Mouse (Mus musculus): ENCODE measurements around the gene Gabrr1. TPM values are rescaled to one million over a fixed set of nuclear protein-coding genes. Genes with fewer than 3 reads are reported as not detected.

The Gabrr1 gene
- polyA plus RNA-seq (2012; rRNA removed), result 0.40 and 0.49 TPM in 2 replicates

DNA sequence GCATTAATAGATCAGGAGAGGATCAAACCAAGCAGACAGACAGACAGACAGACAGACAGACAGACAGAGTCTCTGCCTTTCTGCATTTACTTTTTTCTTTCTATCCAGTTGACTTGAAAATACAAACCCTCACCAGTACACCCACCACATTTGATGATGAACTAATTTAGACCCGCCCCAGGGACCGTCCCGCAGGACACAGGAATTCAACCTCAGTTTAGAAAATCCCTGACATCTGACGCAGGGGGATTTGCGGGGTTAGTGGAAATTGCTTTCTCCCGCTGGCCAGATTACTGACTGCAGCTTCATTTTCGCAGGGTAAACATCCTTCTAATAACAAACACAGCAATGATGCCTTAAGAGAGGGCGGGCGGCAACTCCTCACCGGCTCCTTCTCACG lies at the start of gene Gabrr1:
Gene Gabrr1 (plus strand): TSS at position 301 of the 400 bp plus-strand sequence.

DNA sequence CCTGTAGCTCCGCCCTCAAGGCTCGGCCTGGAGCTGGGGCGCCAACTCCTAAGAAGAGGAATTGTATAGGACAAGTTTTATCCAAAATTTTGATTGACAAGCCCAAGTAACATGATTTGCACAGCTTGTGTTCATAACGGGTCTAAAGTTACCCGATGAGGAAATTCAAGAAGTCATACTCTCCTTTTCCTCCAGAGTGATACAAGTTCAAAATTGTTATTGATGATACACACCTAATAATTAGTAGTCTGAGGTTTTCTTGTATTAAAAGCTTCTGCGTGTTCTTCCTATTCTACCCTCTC lies 57.4 kb downstream of the Gabrr1 start, which contains the start of gene Pm20d2:
Gene Pm20d2 (minus strand): TSS at position 3 of the 302 bp plus-strand sequence.

DNA sequence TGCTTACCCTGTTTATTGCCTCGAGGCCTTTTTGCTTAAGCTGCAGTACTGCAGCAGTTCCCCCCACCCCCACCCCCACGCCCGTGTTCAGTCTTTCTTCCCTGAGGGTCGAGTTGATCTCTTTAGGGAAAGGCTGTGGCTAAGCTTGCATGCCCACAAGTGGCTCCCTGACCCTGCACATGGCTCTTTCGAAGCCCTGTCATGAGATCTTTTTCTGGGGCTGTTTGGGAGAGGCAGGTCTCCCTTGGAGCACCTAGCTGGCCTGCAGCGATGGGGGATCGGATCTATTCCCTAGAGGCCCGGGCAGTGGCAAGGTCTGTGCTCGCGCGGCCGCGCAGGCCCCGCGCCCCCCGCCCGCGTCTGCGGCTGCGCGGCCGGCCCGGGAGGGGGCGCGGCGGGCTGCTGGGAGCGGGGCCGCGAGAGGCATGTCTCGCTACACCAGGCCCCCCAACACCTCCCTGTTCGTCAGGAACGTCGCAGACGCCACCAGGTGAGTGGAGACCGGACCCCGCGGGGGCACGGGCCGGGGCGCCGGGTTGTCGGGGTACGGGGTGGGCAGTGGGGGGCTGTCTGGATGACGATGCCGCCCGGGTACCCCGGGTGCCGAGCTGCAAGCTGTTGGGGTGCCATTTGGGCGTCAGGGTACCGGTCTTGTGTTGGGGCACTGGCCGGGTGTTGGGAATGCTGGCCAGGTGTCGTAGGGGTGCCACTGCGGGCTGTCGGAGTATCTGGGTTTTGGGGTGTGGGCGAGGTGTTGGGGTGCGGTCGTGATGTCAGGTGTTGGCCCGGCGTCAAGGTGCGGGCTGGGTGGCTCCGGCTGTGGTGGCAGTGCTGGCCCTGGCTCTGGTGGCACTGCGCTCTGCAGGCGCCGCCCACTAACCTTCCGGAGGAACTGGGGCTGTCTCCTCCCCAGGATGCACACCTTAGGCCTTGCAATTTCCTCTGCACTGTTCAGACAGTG lies 76.8 kb downstream of the Gabrr1 start, which contains the start of gene Srsf12:
Gene Srsf12 (plus strand): TSS at position 111 of the 961 bp plus-strand sequence.

Other genes starting within 250 kb of the Gabrr1 start
- 14.6 and 15.0 TPM in 2 replicates for gene Ankrd6, start 181.7 kb upstream of the Gabrr1 start, polyA plus RNA-seq (2012; rRNA removed)
- 31.1 and 31.8 TPM in 2 replicates for gene Rragd, start 149.5 kb upstream of the Gabrr1 start, polyA plus RNA-seq (2012; rRNA removed)
- gene Ube2j1, start 101.1 kb upstream of the Gabrr1 start, polyA plus RNA-seq (2012; rRNA removed), result 45.0 and 48.5 TPM in 2 replicates
- 0.37 and 0.58 TPM in 2 replicates for gene Gabrr2, start 69.5 kb upstream of the Gabrr1 start, polyA plus RNA-seq (2012; rRNA removed)
- 4.8 and 4.9 TPM in 2 replicates for gene Pm20d2, start 57.2 kb downstream of the Gabrr1 start, polyA plus RNA-seq (2012; rRNA removed)
- gene Srsf12, start 76.5 kb downstream of the Gabrr1 start, polyA plus RNA-seq (2012; rRNA removed), result 48.0 and 48.4 TPM in 2 replicates
- 38.3 and 43.9 TPM in 2 replicates for gene Pnrc1, start 157.6 kb downstream of the Gabrr1 start, polyA plus RNA-seq (2012; rRNA removed)
- 11.9 and 12.2 TPM in 2 replicates for gene Rngtt, start 177.8 kb downstream of the Gabrr1 start, polyA plus RNA-seq (2012; rRNA removed)